Mouse (Mus musculus) thymus, adult 2 months (tissue): Measurements from ENCODE around the gene Tmem62.

Source experiments
- CTCF ChIP-seq: fragments of 200-500 bp; IDR thresholded peaks from 2 replicates; pipeline ENCODE4 v1.5.1; 2012; ENCODE audit warnings: mild to moderate bottlenecking, control low read depth, low read length, moderate library complexity, borderline replicate concordance; ENCODE audit not compliant: control insufficient read depth, poor library complexity, insufficient read depth; ENCODE audit errors: extremely low read depth
- POLR2A ChIP-seq: fragments of 200-500 bp; IDR thresholded peaks from 2 replicates; pipeline ENCODE4 v1.6.1; 2012; ENCODE audit warnings: mild to moderate bottlenecking, low read length, control low read depth, moderate library complexity; ENCODE audit not compliant: control insufficient read depth, poor library complexity, insufficient read depth; ENCODE audit errors: extremely low read depth

GRCm38 (mm10) chr2:120972964-120973363 lies 3.9 kb upstream of the Tmem62 start:
- TF ChIP-seq CTCF = no peak
- no peak for TF ChIP-seq POLR2A
